Mouse (Mus musculus) lung, postnatal 0 days (tissue): ENCODE measurements around the gene Gm43302.

Experiments used
- CTCF ChIP-seq: IDR thresholded peaks from 2 replicates; pipeline ENCODE4 v1.5.1; 2016; ENCODE audit warnings: antibody characterized with exemption, mild to moderate bottlenecking
- EP300 ChIP-seq: IDR thresholded peaks from 2 replicates; pipeline ENCODE4 v1.6.1; 2016; ENCODE audit warnings: antibody characterized with exemption, mild to moderate bottlenecking, control low read depth

- TF ChIP-seq CTCF (no peak), EP300 (no peak)
These were observed 112.0 kb downstream of the Gm43302 start for GRCm38 (mm10) chr5:105181446-105181845.
